Mouse (Mus musculus) fibroblast of lung, adult 2 months (primary cell): ENCODE measurements around the gene Aox1.

Experiments
- DNase-seq: peaks from one replicate; pipeline ENCODE4 v3.0.0-alpha.2; 2011; ENCODE audit warnings: low read depth

The Aox1 gene

DNA sequence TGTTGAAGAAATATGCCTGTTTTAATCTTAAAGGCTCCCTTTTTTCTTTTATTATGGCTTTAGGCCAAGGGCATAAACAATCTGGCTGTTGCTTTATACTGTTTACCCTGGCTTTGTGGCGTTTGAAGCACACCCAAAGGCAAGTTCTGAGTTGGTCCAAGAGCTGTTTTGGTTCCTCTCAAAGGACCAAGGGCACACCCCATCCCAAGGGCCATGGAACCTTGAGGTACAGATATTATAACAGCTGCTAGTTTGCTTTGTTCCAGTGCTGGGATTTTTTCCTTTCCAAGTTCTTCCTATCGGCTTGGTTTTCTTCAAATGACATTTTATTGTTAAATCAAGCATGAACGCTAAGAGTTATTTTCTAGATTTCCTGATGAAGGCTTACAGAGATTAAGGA is 35.9 kb downstream of the Aox1 start:
- DNase-seq, result no peak

DNA sequence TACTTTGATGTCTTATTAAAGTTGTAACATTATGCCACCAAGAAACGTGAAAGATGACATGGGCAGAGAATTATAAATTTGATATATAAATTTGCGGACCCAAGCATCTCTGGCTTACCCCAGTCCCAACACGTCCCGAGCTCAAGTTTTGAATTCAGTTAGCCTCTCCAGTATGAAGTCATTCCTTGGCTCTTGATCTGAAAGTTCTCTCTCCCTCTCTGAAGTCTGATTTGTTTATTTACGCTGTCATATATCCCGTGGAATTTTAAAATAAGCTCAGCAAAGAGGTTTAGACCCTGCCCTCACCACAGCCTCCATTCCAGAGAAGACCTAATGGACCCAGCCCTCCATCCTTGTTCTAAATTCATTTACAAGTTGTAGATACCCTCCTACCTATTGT is 39.5 kb downstream of the Aox1 start:
- no peak for DNase-seq

DNA sequence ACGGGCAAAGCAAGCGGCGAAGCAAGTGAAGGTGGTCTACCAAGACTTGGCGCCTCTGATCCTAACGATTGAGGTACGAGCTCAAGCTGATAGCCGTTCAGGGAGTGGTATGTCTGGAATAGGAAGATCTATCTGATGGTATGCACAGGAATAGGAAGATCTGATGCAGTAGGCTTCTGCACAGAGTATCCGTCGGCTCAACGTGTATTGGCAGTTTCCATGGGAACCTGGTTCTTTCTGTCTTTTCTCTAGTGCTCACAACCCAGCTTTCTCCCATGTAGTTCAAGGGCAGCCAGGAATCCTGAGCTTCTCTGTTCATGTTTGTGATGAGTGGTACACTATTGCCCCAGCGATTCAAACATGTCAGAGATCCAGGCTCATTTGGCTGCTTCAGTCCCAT is 40.4 kb downstream of the Aox1 start:
- no peak for DNase-seq

DNA sequence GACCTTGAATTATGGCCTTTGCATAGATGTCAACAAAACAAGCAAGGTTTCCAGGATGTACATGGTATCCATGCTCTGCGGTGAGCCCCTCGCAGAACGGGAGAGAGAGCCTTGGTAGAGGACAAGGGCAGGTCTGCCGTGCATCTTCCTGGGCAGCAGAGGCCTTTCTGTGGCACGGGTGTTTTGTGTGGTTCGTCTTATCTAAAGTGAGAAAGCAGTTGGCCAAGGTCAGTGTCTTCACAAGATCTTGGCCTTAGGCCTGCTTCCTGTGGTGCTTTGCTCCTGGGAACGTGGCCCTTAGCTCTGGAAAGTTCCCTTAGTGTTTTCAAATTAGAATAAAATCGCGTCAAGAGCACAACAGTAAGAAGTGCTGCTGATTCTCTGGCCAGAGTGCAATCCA is 41.3 kb downstream of the Aox1 start:
- no peak for DNase-seq

DNA sequence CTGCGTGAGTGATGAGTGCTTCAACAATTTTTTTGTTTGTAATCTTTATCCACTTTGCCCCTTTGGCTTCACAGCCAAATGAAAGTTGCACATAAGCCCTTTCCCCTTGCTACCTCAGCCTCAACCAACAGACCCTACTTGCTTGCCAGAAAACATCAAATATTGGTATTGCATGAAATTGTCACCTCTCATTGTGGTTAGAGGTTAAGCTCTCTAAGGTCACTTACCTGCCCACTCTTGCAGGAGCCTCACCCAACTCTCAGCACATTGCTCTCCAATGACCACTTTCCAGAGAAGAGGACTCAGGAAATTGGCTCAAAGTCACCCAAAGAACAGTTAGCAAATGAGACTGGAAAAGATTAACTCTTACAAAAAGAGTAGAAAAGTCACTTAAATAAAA is 41.8 kb downstream of the Aox1 start:
- no peak for DNase-seq

DNA sequence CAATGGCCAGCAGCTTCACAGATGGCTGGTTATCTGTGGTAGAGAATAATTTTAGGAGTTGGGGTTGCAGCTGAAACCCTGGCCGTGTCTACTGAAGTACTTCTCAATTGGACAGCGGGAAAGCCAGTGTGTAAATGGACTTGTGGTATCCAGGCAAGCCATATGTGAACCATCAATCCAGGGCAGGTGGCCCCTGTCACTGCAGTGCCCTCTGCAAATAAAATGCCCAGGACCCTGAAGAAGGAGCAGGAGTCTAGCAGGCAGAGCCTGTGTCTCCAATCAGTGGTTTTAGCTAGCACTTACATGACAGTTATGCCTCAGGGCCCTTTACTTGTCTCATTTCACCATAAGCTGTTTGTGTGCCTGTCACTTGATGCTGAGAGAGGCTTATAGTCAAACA is 42.7 kb downstream of the Aox1 start:
- DNase-seq, result no peak

DNA sequence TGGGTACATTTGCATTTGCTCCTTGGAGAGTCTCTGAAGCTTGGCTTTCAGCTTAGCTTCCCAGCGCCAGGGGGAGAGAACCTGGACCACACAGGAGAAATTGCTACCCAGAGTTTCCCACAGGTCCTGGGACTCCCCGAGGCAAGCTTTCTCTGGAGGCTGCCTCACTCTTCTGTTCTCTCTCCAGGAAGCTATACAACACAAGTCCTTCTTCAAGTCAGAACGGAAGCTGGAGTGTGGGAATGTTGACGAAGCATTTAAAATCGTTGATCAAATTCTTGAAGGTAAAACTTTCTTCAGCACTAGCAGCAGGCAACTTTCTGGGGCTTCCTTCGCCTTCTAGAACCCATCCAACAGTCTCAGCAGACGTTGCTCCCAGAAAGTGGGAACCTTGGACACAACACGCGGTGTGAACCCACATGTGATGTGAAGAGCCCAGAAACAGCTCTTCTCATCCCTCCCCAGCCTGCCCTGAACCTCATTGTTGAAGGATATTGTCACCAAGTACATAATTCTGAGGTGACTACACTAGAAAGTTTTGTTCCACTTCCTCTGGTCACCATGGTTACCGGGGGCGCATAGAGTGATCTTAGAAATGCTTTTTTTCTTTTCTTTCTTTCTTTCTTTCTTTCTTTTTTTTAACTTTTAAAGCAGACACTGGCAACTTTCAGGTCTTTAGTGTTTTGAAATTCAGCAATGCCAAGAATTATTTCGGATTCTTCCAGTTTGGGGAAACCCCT is 43.4 kb downstream of the Aox1 start:
- DNase-seq, result no peak

DNA sequence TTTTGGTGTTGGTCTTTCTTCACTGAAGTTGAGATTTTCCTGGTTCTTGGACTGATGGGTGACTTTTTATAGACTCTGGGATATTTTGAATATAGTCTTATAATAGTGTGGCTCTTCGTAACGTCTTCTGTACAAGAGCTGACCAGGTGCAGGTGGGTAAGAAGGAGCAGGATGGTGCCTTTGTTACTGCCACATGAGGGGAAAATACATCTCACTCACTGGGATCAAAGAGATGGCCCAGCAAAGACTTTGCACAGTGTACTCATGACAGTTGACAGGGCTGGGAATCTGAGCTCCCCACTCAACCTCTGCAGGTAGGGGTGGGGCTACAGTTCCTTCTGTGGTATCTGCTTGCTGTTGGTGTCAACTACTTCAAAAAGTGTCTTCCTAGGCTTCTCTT is 44.5 kb downstream of the Aox1 start:
- no peak for DNase-seq

DNA sequence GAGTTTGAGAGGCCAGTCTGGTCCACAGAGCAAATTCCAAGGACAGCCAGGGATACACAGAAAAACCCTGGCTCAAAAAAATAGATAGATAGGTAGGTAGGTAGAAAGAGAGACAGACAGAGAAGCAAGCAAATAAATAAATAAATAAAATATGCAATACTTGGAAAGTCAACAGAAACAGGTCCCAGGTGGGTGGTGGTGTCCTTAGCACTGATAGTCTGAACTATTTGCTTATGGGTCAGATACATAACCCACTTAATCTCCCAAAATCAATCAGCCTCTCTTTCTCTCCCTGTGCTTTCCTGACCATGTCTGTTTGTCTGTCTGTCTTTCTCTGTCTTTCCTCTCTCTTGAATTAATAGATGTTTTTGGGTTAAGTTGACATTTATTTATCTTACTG is 48.2 kb downstream of the Aox1 start:
- DNase-seq, result no peak

DNA sequence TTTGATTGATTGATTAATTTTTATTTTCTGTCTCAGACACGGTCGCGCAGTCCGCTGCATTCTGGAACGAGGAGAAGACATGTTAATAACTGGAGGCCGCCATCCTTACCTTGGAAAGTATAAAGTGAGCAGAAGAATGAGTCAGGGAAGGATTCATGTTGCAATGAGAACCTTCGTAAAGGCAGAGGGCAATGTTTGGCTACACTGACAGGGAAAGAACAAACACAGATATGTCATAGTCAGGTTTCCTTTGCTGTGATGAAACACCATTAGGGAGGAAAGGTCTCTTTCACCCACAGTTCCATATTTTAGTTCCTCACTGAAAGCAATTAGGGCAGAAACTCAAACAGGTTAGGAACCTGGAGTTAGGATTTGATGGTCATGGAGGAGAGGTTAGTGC is 48.7 kb downstream of the Aox1 start:
- DNase-seq, result no peak

DNA sequence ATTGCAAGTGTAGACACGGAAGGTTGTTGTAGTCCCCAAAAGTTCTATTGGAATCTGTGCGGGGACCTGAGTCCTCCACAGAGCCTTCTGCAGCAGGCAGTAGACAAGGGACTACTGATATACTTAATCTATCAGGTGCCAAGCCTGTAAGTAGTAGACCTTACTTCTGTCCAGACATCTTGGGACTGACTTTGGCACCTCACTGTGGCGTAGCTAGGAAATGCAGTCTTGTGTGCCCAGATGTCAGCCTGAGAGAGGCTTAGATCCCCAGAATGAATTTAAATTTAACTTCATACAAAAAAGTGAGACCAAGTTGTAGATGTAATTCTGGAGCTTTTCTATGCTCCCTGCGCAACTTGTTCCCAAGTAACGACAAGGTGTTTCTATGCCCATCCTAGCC is 50.0 kb downstream of the Aox1 start:
- DNase-seq, result no peak

DNA sequence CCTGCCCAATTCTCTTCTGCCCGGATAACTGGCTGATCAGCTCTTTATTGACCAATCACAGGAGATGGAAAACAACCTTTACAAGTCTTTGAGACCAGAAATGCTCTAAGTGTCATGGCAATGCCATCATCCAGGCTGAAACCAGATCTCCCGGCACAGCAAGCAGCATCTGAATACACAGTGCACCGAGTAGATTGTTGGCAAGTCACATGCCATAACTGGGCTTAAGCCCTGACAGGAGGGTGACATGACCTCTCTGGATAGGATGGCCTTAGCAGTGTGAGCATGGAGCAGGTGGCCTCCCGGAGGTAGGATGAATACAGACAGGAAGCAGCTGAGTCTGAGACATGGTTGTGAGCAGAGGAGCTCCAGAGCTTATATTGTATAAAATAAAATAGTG is 50.7 kb downstream of the Aox1 start:
- no peak for DNase-seq

DNA sequence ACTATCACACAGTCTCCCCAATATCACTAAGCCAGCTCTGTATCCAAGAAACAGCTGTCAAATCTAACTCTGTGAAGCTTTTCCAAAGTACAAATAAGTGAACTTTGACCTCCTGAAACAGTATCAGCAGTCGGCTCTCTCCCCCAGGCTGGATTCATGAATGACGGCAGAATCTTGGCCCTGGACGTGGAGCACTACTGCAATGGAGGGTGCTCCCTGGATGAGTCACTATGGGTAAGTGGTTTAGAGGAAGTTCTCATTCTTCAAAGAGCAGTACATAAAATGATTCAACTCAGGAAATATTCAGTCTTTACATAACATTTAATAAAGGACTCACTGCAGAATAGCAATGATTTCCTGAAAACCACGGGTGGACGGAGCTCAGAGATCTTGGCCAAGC is 51.6 kb downstream of the Aox1 start:
- DNase-seq, result no peak

DNA sequence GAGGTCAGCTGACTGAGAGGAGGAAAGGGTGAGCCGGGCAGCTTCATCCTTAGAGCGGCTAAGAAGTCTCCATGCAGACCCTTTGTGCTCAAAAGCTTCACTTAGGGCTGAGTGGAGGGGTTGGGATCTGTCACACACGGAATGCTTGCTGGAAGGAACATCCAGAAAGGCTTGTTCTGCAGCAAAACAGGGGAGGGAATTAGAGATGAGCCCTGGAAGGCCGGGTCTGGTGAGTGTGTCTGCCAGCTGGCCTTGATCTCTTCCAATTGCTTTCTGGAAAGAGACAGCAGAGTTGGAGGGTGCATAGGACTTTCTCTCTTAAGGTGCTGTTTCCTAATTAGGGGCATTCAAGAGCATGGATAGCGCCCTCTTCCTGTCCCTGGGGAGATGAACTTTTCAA is 59.6 kb downstream of the Aox1 start:
- DNase-seq, result no peak

DNA sequence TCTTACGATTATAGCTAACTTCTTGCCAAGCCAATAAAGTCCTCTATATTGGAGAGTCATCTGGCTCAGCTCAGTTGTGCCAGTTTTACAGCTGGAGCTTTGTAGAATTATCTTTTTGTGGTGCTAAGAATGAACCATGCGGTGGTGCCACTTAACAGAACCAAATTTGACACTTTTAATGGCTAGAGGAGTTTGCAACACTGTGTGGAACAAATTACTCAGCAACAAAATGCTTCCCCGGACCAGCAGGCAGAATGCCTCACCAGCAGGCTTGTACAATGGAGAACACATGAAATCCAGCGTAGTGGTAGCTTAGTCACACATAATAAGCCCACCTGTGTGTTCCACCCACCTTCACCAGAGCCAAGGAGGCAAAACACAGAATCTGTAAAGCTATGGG is 60.5 kb downstream of the Aox1 start:
- DNase-seq, result no peak

DNA sequence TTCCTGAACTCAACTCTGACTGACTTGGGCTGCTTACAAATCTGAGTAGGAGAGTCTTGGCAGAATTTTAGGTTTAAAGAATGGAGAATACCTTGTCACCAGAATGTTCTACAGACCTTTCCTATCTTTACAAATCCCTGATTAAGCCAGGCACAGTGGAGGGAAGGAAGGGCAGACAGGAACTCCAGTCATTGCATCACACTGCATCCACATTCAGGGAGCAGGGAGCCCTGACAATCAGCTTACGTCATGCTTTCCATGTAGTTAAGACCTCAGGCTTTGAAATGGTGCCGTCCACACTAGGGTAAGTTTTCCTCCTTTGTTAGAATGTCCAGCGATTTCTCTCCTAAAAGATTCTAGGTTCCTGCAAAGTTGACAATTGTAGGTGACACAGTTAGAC is 61.5 kb downstream of the Aox1 start:
- no peak for DNase-seq

DNA sequence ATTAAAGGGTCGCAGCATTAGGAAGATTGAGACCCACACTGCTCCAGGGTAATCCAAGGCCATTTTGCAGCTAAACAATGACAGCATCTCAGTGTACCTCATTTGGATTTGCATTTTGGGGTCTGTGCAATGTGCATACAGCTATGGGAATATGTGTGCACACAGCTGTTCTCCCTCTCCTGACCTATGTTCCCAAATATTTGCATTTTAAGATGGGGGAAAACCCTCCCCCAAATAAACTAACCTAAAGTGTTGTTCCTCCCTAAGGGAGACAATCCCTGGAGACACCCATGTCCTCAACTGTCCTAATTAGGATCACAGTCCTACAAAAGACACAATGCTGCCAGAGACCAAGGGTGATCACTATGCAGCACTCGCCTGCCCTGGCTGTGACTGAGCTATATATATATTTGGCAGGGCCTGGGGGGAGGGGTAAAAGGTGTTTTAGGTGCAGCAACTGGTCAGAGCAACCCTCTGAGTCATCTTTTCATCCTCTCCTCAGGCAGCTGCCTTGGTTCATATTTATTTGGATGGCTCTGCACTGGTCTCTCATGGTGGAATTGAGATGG is 62.3 kb downstream of the Aox1 start:
- no peak for DNase-seq

DNA sequence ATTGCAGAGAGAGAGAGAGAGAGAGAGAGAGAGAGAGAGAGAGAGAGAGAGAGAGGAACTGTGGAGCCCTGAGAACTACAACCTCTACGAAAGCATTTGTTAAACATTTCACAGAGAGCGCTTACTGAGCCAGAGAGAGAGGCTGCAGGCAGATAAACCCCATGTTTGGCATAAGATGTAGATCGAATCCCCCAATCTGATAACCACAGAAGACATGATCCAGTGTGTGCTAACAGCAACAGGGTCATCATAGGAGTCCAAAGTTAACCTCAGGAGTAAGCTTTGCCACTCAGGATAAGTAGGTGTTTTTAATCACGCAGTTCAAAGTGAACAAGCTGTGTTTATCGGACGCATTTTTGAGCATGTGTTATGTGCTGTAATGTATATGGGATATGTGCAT is 67.6 kb downstream of the Aox1 start:
- no peak for DNase-seq

DNA sequence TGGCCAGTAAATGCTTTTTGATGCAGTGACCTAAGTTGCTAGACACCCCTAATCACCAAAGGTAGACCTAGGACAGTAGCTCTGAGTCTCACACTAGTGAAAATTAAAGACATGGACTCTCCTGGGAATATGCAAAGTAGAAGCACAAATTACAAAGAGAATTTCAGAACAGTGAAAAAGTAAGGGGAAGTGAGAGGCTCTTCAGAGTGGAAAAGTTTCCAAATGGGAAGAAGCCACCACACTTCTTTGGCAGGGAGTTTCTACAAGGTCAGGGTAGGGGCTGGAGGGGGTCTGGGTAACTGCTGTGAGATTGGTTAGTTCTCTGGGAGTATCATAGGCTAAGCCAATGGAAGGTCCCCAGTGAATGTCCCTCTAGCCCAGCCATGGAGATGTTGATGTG is 69.4 kb downstream of the Aox1 start:
- DNase-seq, result no peak

DNA sequence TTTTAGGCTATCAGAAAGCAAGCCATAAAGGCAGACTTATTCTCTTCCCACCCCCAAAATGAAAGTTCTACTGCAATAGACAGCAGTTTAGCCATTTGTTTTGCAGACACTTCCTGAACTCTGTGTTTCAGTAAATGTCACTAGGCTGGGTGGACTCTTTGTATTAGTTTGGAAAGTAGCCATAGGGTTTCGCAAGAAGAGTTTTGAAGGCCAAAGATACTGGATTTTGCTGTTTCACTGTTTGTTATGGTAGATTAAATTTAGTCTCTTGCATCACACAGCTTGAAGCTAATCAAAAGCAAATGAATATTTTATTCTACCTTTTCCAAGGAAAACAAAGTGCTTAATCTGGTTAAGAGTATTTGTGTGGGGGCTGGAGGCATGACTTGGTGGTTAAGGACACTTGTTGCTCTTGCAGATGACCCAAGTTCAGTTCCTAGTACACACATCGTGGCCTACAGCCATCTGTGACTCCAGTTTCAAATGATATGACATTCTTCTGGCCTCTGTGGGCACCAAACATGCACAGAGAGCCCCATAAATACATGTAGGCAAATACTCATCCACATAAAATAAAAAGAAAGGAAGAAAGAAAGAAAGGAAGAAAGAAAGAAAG is 71.9 kb downstream of the Aox1 start:
- DNase-seq, result peak; percentile 80

DNA sequence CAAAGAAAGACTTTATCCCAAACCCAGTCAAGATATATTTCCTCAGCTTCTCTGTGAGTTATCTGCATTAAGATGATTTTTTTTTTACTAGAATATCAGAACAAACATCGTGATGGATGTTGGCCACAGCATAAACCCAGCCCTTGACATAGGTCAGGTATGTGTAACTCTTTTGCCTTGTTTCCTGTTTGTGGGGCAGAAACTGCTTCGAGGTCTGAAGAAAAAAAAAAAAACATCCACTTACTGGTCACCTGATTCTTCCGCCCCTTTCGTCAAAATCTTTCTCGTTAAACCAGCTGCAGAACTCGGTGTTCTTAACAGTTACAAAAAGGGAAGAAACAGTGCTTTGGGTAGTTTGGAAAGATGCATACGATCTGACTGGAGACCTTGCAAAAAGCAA is 72.8 kb downstream of the Aox1 start:
- DNase-seq, result no peak

DNA sequence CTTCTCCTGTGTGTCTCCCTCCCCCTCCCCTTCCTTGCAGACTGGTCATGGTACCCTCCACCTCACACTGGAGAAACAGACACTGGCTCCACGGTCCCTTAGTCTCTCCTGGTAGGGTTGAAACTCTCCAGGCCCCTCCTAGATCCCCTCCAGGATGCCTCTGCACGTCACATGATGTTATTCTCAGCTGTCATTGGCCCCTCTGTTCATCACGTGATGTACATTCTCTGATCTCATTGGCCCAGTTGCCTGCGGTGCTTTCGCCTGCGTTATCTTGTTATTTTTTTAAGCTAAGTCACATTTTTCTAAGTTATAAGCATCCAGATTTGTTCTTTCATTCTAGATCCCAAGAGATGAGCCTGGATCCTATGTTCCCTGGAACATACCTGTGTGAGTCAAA is 76.0 kb downstream of the Aox1 start:
- no peak for DNase-seq

DNA sequence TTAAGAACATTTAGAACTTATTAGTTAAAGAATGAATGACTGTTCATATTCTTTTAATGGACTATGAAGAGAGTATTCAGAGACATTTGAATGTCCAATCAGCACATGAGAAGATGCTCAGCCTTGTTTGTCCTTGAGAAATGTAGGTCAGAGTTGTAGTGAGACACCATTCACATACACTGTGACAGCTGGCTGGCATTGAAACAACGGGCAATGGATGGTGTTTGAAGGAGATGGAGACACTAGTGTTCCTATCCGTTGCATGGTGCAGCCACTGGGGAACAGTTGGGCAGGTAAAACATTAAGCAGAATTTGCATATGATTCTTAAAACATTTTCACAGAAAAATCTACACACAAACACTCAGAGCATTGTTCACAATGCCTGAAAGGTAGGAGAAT is 77.3 kb downstream of the Aox1 start:
- no peak for DNase-seq

DNA sequence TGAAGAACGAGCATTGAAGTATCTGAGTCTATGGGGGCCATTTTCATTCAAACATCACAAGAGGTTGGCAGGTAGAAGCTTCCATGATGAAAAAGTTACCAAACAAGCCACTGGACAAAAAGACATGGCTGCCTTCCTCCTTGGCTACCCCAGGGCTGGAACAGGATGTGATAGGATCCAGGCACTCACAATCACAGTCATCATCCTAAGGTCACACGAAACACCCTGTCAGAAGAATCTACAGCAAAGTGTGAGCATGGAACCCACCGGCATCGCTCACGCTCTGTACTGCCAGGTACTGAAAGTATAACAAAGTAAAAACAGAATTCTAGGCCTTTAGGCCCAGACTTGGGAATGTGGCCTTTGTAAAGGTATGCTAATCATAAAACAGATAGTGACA is 80.5 kb downstream of the Aox1 start:
- no peak for DNase-seq
